Mouse (Mus musculus): ENCODE data around the gene Ppp1r3c. TPM values are rescaled to one million over a fixed set of nuclear protein-coding genes. Genes with fewer than 3 reads are reported as not detected.

The Ppp1r3c gene
- polyA plus RNA-seq, 1 experiment: not detected

- TF ChIP-seq GATA1 (IDR thresholded peaks at IDR 0.05; ENCODE audit: low read length): no peak
Measured at GRCm38 (mm10) chr19:36699151-36699550, 37.3 kb downstream of the Ppp1r3c start.

- TF ChIP-seq GATA1 (IDR thresholded peaks at IDR 0.05; ENCODE audit: low read length): no peak
Measured at GRCm38 (mm10) chr19:36698200-36698599, 38.3 kb downstream of the Ppp1r3c start.

GRCm38 (mm10) chr19:36696601-36697122, 39.8 kb downstream of the Ppp1r3c start:
- TF ChIP-seq GATA1 (IDR thresholded peaks at IDR 0.05; ENCODE audit: low read length): no peak

- TF ChIP-seq GATA1 (IDR thresholded peaks at IDR 0.05; ENCODE audit: low read length): no peak
Measured at GRCm38 (mm10) chr19:36693530-36693929, 42.9 kb downstream of the Ppp1r3c start.

- TF ChIP-seq GATA1 (IDR thresholded peaks at IDR 0.05; ENCODE audit: low read length): no peak
Measured at GRCm38 (mm10) chr19:36691941-36692340, 44.5 kb downstream of the Ppp1r3c start.

GRCm38 (mm10) chr19:36691245-36691644, 45.2 kb downstream of the Ppp1r3c start:
- no peak for TF ChIP-seq GATA1 (IDR thresholded peaks at IDR 0.05; ENCODE audit: low read length)

GRCm38 (mm10) chr19:36689205-36689604, 47.2 kb downstream of the Ppp1r3c start:
- TF ChIP-seq GATA1 (IDR thresholded peaks at IDR 0.05; ENCODE audit: low read length): no peak

- TF ChIP-seq GATA1 (IDR thresholded peaks at IDR 0.05; ENCODE audit: low read length): no peak
Measured at GRCm38 (mm10) chr19:36687843-36688637, 48.4 kb downstream of the Ppp1r3c start.

- TF ChIP-seq GATA1 (IDR thresholded peaks at IDR 0.05; ENCODE audit: low read length): no peak
Measured at GRCm38 (mm10) chr19:36687044-36687443, 49.4 kb downstream of the Ppp1r3c start.

GRCm38 (mm10) chr19:36686016-36686415, 50.4 kb downstream of the Ppp1r3c start:
- TF ChIP-seq GATA1 (IDR thresholded peaks at IDR 0.05; ENCODE audit: low read length): no peak

- no peak for TF ChIP-seq GATA1 (IDR thresholded peaks at IDR 0.05; ENCODE audit: low read length)
Measured at GRCm38 (mm10) chr19:36682560-36682959, 53.9 kb downstream of the Ppp1r3c start.

Other genes with a start within 250 kb of the Ppp1r3c start
- gene Hectd2, start 182.0 kb downstream of the Ppp1r3c start, polyA plus RNA-seq (2012): 0.05 TPM in 1 of 2 replicates, not detected in the other
- gene Tnks2, start 97.6 kb upstream of the Ppp1r3c start, polyA plus RNA-seq (2012): 24.7 and 25.8 TPM in 2 replicates
- 7.9 and 10.0 TPM in 2 replicates for gene Fgfbp3, start 183.0 kb upstream of the Ppp1r3c start, polyA plus RNA-seq (2012)
- 4.2 and 6.5 TPM in 2 replicates for gene Btaf1, start 189.4 kb upstream of the Ppp1r3c start, polyA plus RNA-seq (2012)